Mouse (Mus musculus): ENCODE measurements at regions not wholly inside any gene's neighbourhood (a gene's known extent, or its start where the extent isn't known, plus 50 kb on each side); places are given as distances from the start of the nearest gene placed in this dataset.
"Not testable (repeated sequence)": the region's sequence is repeated elsewhere in the genome, so short reads cannot be mapped to it uniquely, and the experiment has no call there.

DNA sequence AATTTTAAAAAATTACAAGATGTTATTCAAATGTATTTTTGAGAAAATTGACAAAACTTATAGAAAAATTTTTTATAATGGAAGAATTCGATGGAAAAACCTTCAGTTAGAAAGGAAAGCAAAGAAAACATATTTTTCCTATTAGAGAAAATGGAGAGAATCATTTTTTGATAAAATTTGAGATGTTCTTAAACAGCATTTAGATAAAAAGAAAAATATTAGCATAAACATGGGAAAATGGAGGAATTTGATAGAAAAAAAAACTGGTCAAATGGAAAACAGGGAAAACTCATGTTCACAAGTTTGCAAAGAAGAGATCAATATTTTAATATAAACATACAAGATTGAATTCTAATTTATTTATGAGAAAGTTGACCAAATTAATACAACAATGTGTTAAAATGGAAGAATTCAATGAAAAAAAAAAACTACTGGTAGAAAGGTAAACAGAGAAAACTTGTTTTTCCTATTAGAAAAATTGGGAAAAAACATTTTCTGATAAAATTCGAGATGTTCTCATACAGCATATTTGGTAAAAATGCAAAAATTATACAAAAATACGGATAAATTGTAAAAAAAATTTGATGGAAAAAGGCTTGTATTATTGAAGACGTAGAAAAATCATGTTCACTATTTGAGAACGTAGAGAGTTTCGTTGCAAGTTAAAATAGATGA is 122.4 kb downstream of the 4932411N23Rik start:
- not testable (repeated sequence) for ATAC-seq (ENCODE audit: insufficient read depth); H3K4me1 ChIP-seq (ENCODE audit: insufficient read depth); H3K4me2 ChIP-seq; H3K27me3 ChIP-seq (ENCODE audit: insufficient read depth, low read length); H3K36me3 ChIP-seq (ENCODE audit: insufficient read depth); H3K4me3 ChIP-seq (ENCODE audit: low read depth, low read length); H3K27ac ChIP-seq (ENCODE audit: low read depth); H3K9ac ChIP-seq; H3K9me3 ChIP-seq (ENCODE audit: low read depth, low read length)
- WGBS = 72% methylated on average over 6 of the region's 6 CpGs
- DNase-seq = peak; percentile 1

DNA sequence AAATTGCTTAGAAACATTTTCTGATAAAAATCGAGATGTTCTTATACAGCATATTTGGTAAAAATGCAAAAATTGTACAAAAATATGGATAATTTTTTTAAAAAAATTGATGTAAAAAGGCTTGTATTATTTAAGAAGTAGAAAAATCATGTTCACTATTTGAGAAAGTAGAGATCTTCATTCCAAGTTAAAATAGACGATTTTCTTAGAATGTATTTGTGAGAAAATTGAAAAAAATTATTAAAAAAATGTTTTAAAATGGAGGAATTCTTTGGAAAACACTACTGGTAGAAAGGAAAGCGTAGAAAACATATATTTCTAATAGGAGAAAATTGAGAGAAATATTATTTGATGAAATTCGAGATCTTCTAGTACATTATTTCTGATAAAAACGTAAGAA is 124.8 kb downstream of the 4932411N23Rik start:
- H3K9me3 ChIP-seq (ENCODE audit: low read depth, low read length); H3K4me1 ChIP-seq (ENCODE audit: insufficient read depth); H3K27me3 ChIP-seq (ENCODE audit: insufficient read depth, low read length); ATAC-seq (ENCODE audit: insufficient read depth); H3K36me3 ChIP-seq (ENCODE audit: insufficient read depth); H3K27ac ChIP-seq (ENCODE audit: low read depth); DNase-seq; H3K4me3 ChIP-seq (ENCODE audit: low read depth, low read length); H3K4me2 ChIP-seq; H3K9ac ChIP-seq: not testable (repeated sequence)
- WGBS = 78% methylated on average over 5 of the region's 5 CpGs

DNA sequence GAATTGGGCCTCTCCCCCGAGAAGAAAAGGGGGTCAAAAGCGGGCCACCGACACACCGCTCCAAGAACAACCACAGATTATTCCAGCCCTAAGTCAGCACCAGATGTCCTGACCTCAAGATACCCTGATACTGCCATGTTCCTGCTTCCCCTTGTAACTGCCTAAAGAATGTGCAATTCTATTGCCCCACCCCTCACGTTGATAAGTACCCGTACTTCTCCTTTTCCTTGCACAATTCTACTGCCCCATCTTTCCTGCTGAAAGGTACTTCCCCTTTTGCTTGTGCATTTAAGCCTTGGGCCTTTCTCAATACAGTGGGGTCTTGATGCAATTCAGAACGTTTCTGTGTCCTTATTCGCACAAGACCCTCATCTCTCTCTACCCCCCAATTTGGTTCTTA is 130.6 kb downstream of the 4932411N23Rik start:
- not testable (repeated sequence) for H3K9me3 ChIP-seq (ENCODE audit: low read depth, low read length); H3K36me3 ChIP-seq (ENCODE audit: insufficient read depth); DNase-seq; ATAC-seq (ENCODE audit: insufficient read depth); H3K4me1 ChIP-seq (ENCODE audit: insufficient read depth); H3K27me3 ChIP-seq (ENCODE audit: insufficient read depth, low read length); H3K9ac ChIP-seq; H3K4me2 ChIP-seq; H3K4me3 ChIP-seq (ENCODE audit: low read depth, low read length); H3K27ac ChIP-seq (ENCODE audit: low read depth)
- 91% methylated on average over 8 of the region's 8 CpGs for WGBS

- no peaks in the 10 kb centered on the region for H3K4me1 ChIP-seq (ENCODE audit: insufficient read depth)
- H3K9ac ChIP-seq = no peak overlapping the region
- no peak for TF ChIP-seq CTCF (IDR thresholded peaks at IDR 0.05; ENCODE audit: low read depth)
- H3K9me3 ChIP-seq (ENCODE audit: low read depth, low read length) = no peaks in the 10 kb centered on the region
- no peak for ATAC-seq (ENCODE audit: insufficient read depth)
- no peak overlapping the region for H3K4me2 ChIP-seq
- no peak overlapping the region for H3K4me3 ChIP-seq (ENCODE audit: low read depth, low read length)
- no peaks in the 10 kb centered on the region for H3K36me3 ChIP-seq (ENCODE audit: insufficient read depth)
- no peaks in the 10 kb centered on the region for H3K27me3 ChIP-seq (ENCODE audit: insufficient read depth, low read length)
- no peak for DNase-seq
- H3K27ac ChIP-seq (ENCODE audit: low read depth) = no peak overlapping the region
Observed at GRCm38 (mm10) chrX:126655737-126656136, 159.9 kb downstream of the 4932411N23Rik start.
